Mouse (Mus musculus): ENCODE results near the gene Gnas.

Gene Gnas

GRCm38 (mm10) chr2:174284011-174284410 is at the start of gene Gnas:
TSS of gene Gnas (plus strand) at chr2:174284320.
- no peak for DNase-seq (ENCODE audit: low read depth, low spot score)

GRCm38 (mm10) chr2:174242431-174242830 is 41.7 kb upstream of the Gnas start:
- DNase-seq (ENCODE audit: low read depth, low spot score) = no peak

GRCm38 (mm10) chr2:174251963-174252362 is 32.2 kb upstream of the Gnas start:
- no peak for DNase-seq (ENCODE audit: low read depth, low spot score)

- DNase-seq (ENCODE audit: low read depth, low spot score) = no peak
These were observed 26.8 kb upstream of the Gnas start for GRCm38 (mm10) chr2:174257312-174257711.

- no peak for DNase-seq (ENCODE audit: low read depth, low spot score)
These were observed 24.1 kb upstream of the Gnas start for GRCm38 (mm10) chr2:174260004-174260403.

GRCm38 (mm10) chr2:174260908-174261800 is 23.0 kb upstream of the Gnas start:
- no peak for DNase-seq (ENCODE audit: low read depth, low spot score)

- no peak for DNase-seq (ENCODE audit: low read depth, low spot score)
These were observed 22.3 kb upstream of the Gnas start for GRCm38 (mm10) chr2:174261801-174262200.

GRCm38 (mm10) chr2:174263110-174263815 is 20.9 kb upstream of the Gnas start:
- no peak for DNase-seq (ENCODE audit: low read depth, low spot score)

- DNase-seq (ENCODE audit: low read depth, low spot score) = no peak
These were observed 19.9 kb upstream of the Gnas start for GRCm38 (mm10) chr2:174264248-174264647.

- no peak for DNase-seq (ENCODE audit: low read depth, low spot score)
These were observed 13.7 kb upstream of the Gnas start for GRCm38 (mm10) chr2:174270416-174270815.

GRCm38 (mm10) chr2:174271459-174271858 is 12.7 kb upstream of the Gnas start:
- no peak for DNase-seq (ENCODE audit: low read depth, low spot score)

- no peak for DNase-seq (ENCODE audit: low read depth, low spot score)
These were observed 11.0 kb upstream of the Gnas start for GRCm38 (mm10) chr2:174273131-174273530.

GRCm38 (mm10) chr2:174273961-174274360 is 10.2 kb upstream of the Gnas start:
- no peak for DNase-seq (ENCODE audit: low read depth, low spot score)

- no peak for DNase-seq (ENCODE audit: low read depth, low spot score)
These were observed 4.3 kb upstream of the Gnas start for GRCm38 (mm10) chr2:174279771-174280170.

- no peak for DNase-seq (ENCODE audit: low read depth, low spot score)
These were observed 779 bp upstream of the Gnas start for GRCm38 (mm10) chr2:174283341-174283740.

- DNase-seq (ENCODE audit: low read depth, low spot score) = no peak
These were observed 812 bp downstream of the Gnas start for GRCm38 (mm10) chr2:174284807-174285457.

- DNase-seq (ENCODE audit: low read depth, low spot score) = no peak
These were observed 1.9 kb downstream of the Gnas start for GRCm38 (mm10) chr2:174285921-174286470.

GRCm38 (mm10) chr2:174287921-174288320 is 3.8 kb downstream of the Gnas start:
- DNase-seq (ENCODE audit: low read depth, low spot score) = no peak

- DNase-seq (ENCODE audit: low read depth, low spot score) = no peak
These were observed 4.7 kb downstream of the Gnas start for GRCm38 (mm10) chr2:174288673-174289430.

- no peak for DNase-seq (ENCODE audit: low read depth, low spot score)
These were observed 7.0 kb downstream of the Gnas start for GRCm38 (mm10) chr2:174291029-174291661.

- DNase-seq (ENCODE audit: low read depth, low spot score) = no peak
These were observed 7.5 kb downstream of the Gnas start for GRCm38 (mm10) chr2:174291662-174292030.

All from brain, embryonic 18.5 days (tissue).